Comparison of ENCODE assay signal across 8 mouse cellular contexts in genomic region chr5:48240751-48241150, GRCm38 (mm10).
DNase-seq lines count a peak whose midpoint lies in the region; ATAC-seq and TF ChIP-seq lines count a peak whose summit lies in the region.
"Not testable (repeated sequence)": the region's sequence is repeated elsewhere in the genome, so short reads cannot be mapped to it uniquely, and the experiment has no call there.

No protein-coding gene starts in this region.

- 23% methylated on average over 6 of the region's 6 CpGs for WGBS in embryonic facial prominence, embryonic 13.5 days
- WGBS in midbrain, embryonic 10.5 days, result 36% methylated on average over 6 of the region's 6 CpGs

- H3K4me2 ChIP-seq in embryonic facial prominence, embryonic 13.5 days, result not testable (repeated sequence)

- H3K9me3 ChIP-seq in E14TG2a.4 (ENCODE audit: low read length); embryonic facial prominence, embryonic 13.5 days; midbrain, embryonic 10.5 days (replicated peaks): not testable (repeated sequence)

- not testable (repeated sequence) for H3K9ac ChIP-seq in embryonic facial prominence, embryonic 13.5 days

- H3K4me1 ChIP-seq in E14TG2a.4 (replicated peaks; ENCODE audit: low read depth, low read length); embryonic facial prominence, embryonic 13.5 days; midbrain, embryonic 10.5 days: not testable (repeated sequence)

- intact Hi-C loops in left cerebral cortex, adult 2 months (cut with DNase I), result loop anchor here (5.0 to 10.0 kb wide), 5 partner anchors 103 to 1796 kb away; partner anchors contain the start of gene Slit2

- ATAC-seq in embryonic facial prominence, embryonic 13.5 days (ENCODE audit: insufficient number of reproducible peaks, insufficient read depth, low FRiP score, low TSS enrichment, low read depth), result 0 out of 2 replicates have a peak, but pooled peaks have one; percentile 37

- TF ChIP-seq POLR2A in brain, embryonic 14.5 days (IDR thresholded peaks at IDR 0.05; ENCODE audit: borderline replicate concordance, extremely low read depth, insufficient read depth, insufficient read length, poor library complexity, severe bottlenecking), result not testable (repeated sequence)

- peak; percentile 90 for DNase-seq in brain, embryonic 14.5 days (ENCODE audit: low read depth)
- DNase-seq in heart, adult 18-20 months, result peak; percentile 2 to 41
- peak; percentile 17 to 32 for DNase-seq in kidney, adult 8-10 months
- DNase-seq in left cerebral cortex, adult 2 months (ENCODE audit: extremely low spot score in 1 of 2, low spot score in 2 of 2), result peak; percentile 25 to 48
- DNase-seq in midbrain, embryonic 10.5 days (ENCODE audit: low spot score), result peak; percentile 45
- peak; percentile 6 for DNase-seq in right cerebral cortex, postnatal 14 days

- not testable (repeated sequence) for H3K4me3 ChIP-seq in E14TG2a.4 (replicated peaks; ENCODE audit: low read length); embryonic facial prominence, embryonic 13.5 days; left cerebral cortex, adult 2 months; midbrain, embryonic 10.5 days

- H3K27ac ChIP-seq in embryonic facial prominence, embryonic 13.5 days; left cerebral cortex, adult 2 months; midbrain, embryonic 10.5 days (replicated peaks): not testable (repeated sequence)

- TF ChIP-seq CTCF in E14TG2a.4 (conservative IDR thresholded peaks at IDR 0.05; ENCODE audit: low read length), result peak; percentile 39
- TF ChIP-seq CTCF in brain, embryonic 14.5 days (IDR thresholded peaks at IDR 0.05; ENCODE audit: borderline replicate concordance, extremely low read depth, insufficient read depth, insufficient read length), result peak; percentile 71; the same call in 1 of the 2 replicates
- peak; percentile 72 for TF ChIP-seq CTCF in left cerebral cortex, adult 2 months (IDR thresholded peaks at IDR 0.05)

- H3K36me3 ChIP-seq in E14TG2a.4 (ENCODE audit: insufficient read depth, low read length); embryonic facial prominence, embryonic 13.5 days: not testable (repeated sequence)
- peaks cover 15% of the 10 kb centered on the region for H3K36me3 ChIP-seq in midbrain, embryonic 10.5 days

- not testable (repeated sequence) for H3K27me3 ChIP-seq in E14TG2a.4 (ENCODE audit: insufficient read depth, low read length); embryonic facial prominence, embryonic 13.5 days; midbrain, embryonic 10.5 days (ENCODE audit: low read depth, poor library complexity, severe bottlenecking)

Comparison
In these comparisons a context has a peak if more than half of its experiments do, and no peak if none do; other contexts are left out.
1. DNase-seq: peak in every context shown above with its lines; median percentile 90 in brain, embryonic 14.5 days; 45 in midbrain, embryonic 10.5 days; 36 in left cerebral cortex, adult 2 months; 24 in kidney, adult 8-10 months; 22 in heart, adult 18-20 months; 6 in right cerebral cortex, postnatal 14 days.